Comparison of ENCODE assay signal across 7 mouse cellular contexts in the genomic region with DNA sequence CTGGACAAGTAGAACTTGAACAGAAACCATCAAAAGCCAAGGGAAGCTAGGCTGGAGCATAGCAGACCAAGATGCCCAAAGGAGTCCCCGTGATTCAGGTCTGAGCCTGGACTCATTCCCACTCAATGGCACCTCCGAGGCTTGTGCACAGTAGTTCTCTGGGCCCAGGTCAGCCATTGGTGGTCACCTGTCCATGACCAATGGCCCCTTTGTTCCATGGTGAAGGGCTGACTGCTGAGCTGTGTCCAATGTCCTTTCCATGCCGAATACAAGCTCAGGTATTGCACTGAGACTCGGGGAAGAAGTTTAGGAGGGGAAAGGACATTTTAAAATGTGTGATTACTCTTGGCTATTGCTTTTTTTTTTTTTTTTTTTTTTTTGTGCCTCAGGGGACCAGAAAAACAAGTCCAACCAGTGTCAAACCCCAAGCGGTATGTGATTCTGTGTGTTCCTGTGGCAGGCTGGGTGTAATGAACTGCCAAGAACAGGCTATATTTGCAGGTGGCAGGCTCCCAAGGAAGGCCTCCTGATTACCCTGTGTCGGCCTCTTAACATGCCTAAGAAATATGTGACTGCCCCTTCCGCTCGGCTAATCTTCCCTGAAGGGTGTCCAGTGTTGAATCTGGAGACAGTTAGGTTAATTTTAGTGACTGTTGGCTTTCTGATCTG.
DNase-seq lines count a peak whose midpoint lies in the region; ATAC-seq and TF ChIP-seq lines count a peak whose summit lies in the region.

No protein-coding gene starts in this region.

- WGBS in heart, postnatal 0 days: 47% methylated on average over 8 of the region's 8 CpGs

- DNase-seq in adipocyte (ENCODE audit: low spot score): peak; percentile 77
- DNase-seq in embryo, embryonic 10.5 days (ENCODE audit: low spot score): peak; percentile 76
- DNase-seq in heart, postnatal 0 days (ENCODE audit: low spot score): peak; percentile 35
- DNase-seq in kidney, postnatal 36 days: peak; percentile 70 to 76
- no peak for DNase-seq in left cerebral cortex, adult 2 months (ENCODE audit: extremely low spot score in 1 of 2, low spot score in 2 of 2)
- no peak for DNase-seq in cerebellum, adult 8-10 months
- no peak for DNase-seq in thymus, postnatal 25 days

- intact Hi-C loops in left cerebral cortex, adult 2 months (cut with DNase I): no loop called here

- H3K4me3 ChIP-seq in heart, postnatal 0 days (ENCODE audit: low read depth, low read length): no peak overlapping the region
- no peak overlapping the region for H3K4me3 ChIP-seq in left cerebral cortex, adult 2 months

- H3K4me1 ChIP-seq in heart, postnatal 0 days (ENCODE audit: control insufficient read depth, insufficient read depth): peaks cover 31% of the 10 kb centered on the region

- ATAC-seq in heart, postnatal 0 days (ENCODE audit: insufficient read depth, low read depth): peak; percentile 69; the same call in 1 of the 2 replicates

- no peak for TF ChIP-seq EP300 in heart, postnatal 0 days (IDR thresholded peaks at IDR 0.05; ENCODE audit: low read depth)

- no peaks in the 10 kb centered on the region for H3K27me3 ChIP-seq in heart, postnatal 0 days (ENCODE audit: control insufficient read depth, insufficient read depth, low read length)

- H3K36me3 ChIP-seq in heart, postnatal 0 days (replicated peaks; ENCODE audit: control insufficient read depth, insufficient read depth, low read length): no peaks in the 10 kb centered on the region

- no peak for TF ChIP-seq CTCF in heart, postnatal 0 days (IDR thresholded peaks at IDR 0.05; ENCODE audit: low read depth)
- TF ChIP-seq CTCF in left cerebral cortex, adult 2 months (IDR thresholded peaks at IDR 0.05): no peak

- H3K9ac ChIP-seq in heart, postnatal 0 days (replicated peaks; ENCODE audit: low read depth, low read length): no peak overlapping the region

- H3K4me2 ChIP-seq in heart, postnatal 0 days (ENCODE audit: low read depth, low read length): no peak overlapping the region

- H3K27ac ChIP-seq in heart, postnatal 0 days (ENCODE audit: low read depth): peak overlapping the region; percentile 67; the same call in 1 of the 2 replicates
- no peak overlapping the region for H3K27ac ChIP-seq in left cerebral cortex, adult 2 months

- no peaks in the 10 kb centered on the region for H3K9me3 ChIP-seq in heart, postnatal 0 days (replicated peaks; ENCODE audit: control insufficient read depth, low read length)

Comparison
In these comparisons a context has a peak if more than half of its experiments do, and no peak if none do; other contexts are left out.
1. DNase-seq: peak in adipocyte (single experiment), embryo, embryonic 10.5 days (single experiment), heart, postnatal 0 days (single experiment) and kidney, postnatal 36 days (2 of 2); none in left cerebral cortex, adult 2 months (0 of 2), cerebellum, adult 8-10 months (single experiment) and thymus, postnatal 25 days (single experiment).